Mouse (Mus musculus): ENCODE data around the gene Pspn.
A peak's percentile ranks its signal among the peaks of the same experiment; 100 is the strongest.

The Pspn gene

GRCm38 (mm10) chr17:56958667-56959066 lies 41.2 kb downstream of the Pspn start:
- no peak for DNase-seq

GRCm38 (mm10) chr17:56957763-56958429 lies 41.9 kb downstream of the Pspn start:
- DNase-seq: no peak

- DNase-seq: no peak
Observed at GRCm38 (mm10) chr17:56954871-56955270, 44.9 kb downstream of the Pspn start.

- DNase-seq: no peak
Observed at GRCm38 (mm10) chr17:56952639-56953038, 47.2 kb downstream of the Pspn start.

GRCm38 (mm10) chr17:56950915-56951314 lies 48.9 kb downstream of the Pspn start:
- DNase-seq: peak; percentile 65 to 78

All from cerebellum, postnatal 25 days (tissue).